Mouse (Mus musculus) neural tube, embryonic 10.5 days (tissue): Measurements from ENCODE around the gene Alox12b.

ENCODE experiments used
- DNase-seq: peaks from one replicate; pipeline ENCODE4 v3.0.0-alpha.2; 2017; ENCODE audit warnings: low spot score; ENCODE audit errors: extremely low spot score

Gene Alox12b

DNA sequence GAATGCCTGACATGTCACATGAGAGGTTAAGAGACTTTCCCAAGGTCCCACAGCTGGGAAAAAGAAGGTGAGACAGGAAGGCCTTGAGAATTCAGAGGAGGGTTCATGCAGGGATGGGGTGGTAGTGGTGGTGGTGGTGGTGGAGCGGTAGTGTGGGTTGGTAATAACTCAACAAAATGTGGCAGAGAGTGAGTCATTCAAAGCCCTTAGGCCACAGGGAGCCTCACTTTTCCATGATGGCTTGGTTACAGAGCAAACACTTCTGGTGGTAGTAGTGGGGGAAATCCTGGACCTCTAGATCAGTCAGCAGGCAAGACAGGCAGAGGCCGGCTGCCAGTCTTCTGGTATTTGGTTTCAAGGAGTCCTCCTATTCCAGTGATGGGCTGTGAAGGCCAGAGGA is 15.8 kb downstream of the Alox12b start:
- no peak for DNase-seq

DNA sequence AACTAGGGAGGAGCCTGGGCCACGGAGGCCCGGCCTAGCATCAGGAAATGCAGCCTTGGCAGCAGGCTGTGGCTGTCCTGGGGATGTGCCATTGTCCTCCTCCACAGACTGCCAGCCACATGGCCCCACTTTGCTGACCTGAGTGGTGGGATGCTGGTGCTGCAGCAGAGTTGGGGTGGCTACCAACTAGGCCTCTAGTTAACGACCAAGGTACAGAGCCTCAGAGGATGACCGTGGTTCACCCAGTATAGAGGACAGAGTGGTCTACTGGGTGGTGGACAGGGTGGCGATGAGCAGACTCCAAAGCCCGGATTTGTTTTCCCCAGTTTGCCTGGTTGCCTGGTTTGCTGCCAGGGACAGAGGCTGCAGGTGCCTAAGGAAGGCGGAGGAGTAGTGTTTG is 17.9 kb downstream of the Alox12b start:
- DNase-seq, result no peak

DNA sequence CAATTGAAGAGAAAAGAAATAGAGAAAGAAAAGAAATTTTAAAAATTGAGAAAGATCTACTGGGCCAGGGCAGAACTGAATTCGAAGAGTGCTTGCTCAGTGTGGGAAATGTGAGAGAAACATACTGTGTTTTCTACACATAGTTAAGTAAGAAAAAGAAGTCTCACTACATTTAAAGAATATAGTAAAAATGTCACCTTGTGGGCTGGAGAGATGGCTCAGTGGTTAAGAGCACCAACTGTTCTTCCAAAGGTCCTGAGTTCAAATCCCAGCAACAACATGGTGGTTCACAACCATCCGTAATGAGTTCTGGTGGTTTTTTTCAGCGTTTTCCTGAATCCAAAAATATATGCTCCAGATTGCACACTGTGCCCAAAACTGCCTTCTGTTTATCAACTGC is 21.7 kb downstream of the Alox12b start:
- DNase-seq, result no peak

DNA sequence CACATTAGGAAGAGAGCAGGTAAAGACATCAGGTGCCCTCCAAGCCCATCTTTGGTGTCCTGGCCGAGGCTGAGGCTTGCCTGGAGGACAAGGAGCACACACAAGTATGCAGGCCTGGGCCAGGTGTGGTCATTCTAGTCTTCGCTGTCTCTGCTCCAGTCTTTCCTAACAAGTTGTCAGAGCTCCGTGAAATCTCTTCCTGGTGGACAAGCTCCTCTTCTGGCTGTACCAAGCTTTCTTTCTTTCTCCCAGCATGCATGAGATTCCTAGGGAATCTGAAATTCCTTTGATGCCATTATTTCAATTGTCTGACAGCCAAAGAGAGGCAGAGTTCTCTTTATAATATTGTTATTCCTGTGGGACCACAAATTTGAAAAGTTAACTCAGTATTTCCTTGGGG is 22.7 kb downstream of the Alox12b start:
- DNase-seq, result no peak

DNA sequence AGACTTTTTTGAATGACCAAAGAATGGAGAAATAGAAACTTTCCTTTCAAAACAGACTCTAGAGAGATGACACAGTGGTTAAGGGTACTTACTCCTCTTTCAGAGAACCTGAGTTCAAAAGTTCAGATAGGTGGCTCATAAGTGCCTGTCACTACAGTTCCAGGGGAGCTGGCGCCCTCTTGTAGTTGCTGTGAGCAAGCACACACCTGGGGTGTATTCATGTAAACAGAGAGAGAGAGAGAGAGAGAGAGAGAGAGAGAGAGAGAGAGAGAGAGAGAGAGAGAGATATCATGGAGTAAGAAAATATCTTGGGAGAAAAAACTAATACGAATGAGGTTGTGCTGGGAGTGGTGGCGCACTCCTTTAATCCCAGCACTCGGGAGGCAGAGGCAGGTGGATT is 23.3 kb downstream of the Alox12b start:
- no peak for DNase-seq

DNA sequence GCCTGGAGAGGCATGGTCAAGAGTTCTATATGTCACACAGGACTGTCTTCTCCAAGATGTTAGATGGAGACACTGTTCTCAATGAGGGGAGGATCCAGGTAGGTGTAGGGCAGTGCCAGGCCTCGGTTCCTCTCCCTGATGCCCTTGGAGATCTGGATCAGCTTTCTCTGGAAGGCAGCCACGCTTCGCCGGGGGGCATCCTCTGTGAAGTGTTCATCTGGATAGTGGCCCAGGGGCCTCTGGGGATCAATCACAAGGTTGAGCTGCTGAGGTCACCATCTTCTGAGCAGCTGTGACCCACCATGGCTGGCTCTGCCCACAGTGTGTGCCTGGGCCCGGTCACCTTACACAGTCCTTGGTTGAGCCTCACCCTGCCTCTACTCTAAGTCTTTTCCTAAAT is 28.2 kb downstream of the Alox12b start:
- no peak for DNase-seq

DNA sequence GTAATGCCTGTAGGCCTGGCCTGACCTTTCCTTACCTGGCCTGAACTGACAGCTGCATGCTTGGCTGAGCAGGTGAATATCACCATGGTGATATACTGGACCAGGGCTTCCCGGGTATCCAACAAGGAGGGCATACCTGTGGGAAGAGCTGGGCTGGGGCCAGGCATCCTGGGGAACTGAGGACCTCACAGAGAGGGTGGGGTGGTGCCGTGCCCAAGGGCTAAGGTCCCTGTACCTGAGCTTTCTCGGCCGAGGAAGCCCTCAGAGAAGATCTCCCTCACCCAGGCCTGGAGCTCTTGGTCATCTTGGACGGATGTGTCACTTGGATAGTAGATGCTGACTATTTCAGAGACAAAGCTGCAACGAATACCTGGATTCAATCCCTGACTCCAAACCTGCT is 29.1 kb downstream of the Alox12b start:
- DNase-seq, result no peak

DNA sequence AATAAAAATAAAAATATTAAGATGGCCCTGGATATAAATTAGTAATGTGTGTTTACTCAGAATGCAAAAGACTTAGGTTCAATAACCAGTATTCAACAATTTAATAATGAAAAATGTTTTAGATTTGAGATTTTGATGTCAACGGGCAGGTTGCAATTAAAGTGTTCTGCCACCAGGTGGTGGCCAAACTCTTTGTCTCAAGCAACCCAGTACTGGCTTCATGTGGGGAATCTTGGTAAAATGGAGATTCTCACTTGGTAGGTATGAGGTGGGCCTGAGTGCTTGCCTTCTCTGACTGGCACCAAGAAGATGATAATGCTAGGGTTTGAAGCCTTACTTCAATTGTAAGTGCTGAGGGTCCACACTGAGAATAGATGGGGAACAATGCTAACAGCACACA is 36.1 kb downstream of the Alox12b start:
- DNase-seq, result no peak

DNA sequence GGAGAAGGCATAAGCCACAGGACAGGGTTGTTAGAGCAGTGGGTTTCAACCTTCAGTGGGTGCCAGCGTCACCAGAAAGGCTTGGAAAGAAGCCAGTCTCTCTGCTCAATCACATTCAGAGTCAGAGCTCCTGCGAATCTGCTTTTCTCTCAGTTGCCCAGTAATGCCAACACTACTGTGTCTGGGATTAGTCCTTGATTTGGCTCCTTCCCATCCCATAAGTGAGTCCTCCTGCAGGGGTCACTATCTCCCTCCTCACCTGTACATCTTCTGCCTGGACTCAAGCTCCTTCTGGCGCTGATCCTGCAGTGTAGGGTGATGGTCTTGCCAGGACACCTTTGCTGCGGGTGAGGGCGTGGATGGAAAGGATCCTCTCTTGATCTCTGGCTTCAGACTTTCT is 40.0 kb downstream of the Alox12b start:
- no peak for DNase-seq

DNA sequence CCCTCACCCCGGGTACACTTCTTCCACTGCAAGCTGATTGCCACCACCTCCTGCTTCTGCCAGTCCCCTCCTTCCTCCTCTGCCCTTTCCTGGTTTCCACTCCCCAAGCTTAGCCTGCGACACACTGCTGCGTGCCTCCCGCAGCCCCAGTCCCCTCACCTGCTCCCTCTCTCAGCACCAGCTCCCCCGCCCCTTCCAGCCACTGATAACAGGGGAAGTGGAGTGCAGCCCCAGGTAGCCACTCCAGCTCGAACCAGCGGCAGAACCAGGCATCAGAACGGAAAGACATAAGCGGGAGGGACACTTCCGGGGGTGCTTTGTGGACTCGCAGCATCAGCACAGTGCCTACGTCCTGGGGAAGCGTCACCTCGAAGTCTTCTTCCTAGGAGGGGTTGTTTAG is 40.4 kb downstream of the Alox12b start:
- DNase-seq, result no peak

DNA sequence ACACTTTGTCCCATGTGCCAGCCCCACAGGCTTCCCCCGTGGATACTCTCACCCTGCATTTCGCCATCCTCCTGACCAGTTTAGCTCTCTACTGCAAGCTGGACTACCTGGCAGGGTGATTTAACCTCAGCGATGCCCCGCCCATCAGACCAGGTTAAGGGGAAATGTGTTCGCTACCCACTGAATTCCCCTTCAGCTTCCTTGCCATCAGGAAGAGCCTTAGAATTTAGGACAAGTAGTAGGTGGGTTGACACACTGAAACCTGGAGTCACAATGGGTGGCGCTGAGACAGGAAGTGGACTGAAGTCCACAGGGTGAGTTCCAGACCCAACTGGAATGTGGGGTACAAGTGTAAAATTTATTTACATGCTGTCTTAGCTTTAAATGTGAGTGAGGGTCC is 41.0 kb downstream of the Alox12b start, which contains the start of gene Alox8:
Gene Alox8 (minus strand): TSS at position 101 of the 400 bp plus-strand sequence.
- no peak for DNase-seq

DNA sequence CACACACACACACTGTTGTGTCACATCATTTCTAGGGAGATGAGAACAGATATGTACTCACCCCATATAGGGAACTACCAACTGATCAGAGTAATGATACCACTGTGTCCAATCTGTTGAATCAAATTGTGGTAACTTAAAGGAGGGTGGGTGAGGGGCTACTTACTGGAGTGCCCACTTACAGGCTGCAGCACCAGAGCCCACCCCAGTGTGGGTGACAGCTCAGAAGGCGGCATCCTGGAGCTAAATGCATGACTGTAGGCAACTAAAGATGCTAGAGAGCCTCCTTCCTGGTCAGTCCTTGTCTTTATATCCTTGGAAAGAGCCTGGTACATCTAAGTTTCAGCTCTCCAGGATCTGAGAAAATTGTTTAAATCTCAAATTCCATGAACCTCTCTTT is 42.5 kb downstream of the Alox12b start:
- no peak for DNase-seq

DNA sequence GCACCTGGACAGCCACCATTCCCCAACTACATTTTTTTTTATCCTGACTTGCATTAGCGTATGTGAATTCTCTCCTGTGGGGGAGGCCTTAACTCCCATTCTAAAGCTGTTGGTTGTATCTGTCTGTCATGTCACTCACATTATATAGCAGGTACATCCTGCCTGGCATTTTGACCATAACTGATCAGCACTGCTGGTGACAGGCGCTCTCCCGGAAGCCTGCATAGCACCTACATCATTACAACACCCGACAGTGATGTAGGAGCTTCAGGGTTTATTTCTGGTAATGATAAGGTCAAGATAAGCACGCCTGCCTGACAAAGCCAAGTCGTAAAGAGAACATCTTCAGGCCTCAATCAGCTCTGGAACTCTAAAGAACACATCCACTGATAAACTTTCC is 43.4 kb downstream of the Alox12b start:
- no peak for DNase-seq

DNA sequence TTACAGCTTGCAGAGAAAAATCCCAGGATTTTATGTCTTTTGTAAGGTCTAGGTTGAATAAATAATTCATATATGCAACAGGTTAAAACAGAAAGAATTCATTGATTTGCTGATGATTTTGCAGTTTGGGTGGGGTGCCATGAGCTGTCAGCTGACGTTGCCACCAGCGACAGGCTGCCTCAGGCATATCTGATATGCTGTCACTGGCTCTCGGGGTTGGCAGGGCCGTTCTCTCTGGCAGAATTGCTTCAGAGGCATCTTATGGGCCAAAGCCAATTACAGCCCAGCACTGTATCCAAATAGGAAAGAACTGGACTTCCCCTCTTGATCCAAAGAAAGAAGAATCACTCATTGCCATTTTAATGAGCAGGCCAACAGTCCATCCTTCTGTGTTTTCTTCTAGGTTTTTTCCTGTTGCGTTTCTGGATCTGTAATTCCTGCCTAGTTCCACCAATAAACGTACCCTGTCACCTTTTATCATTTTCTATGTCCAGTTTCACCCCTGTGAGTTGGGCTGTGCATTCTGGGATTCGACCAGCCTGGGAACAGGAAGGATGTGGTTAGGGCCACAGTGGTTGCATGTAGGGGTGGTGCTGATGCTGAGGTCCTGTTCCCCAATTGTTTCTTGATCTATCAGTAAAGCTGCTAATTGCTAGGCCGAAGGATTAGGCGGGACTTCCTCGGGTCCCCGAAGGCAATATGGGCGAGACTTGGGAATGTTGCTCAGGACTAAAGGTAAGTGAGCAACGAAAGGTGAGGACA is 45.9 kb downstream of the Alox12b start:
- DNase-seq, result no peak

DNA sequence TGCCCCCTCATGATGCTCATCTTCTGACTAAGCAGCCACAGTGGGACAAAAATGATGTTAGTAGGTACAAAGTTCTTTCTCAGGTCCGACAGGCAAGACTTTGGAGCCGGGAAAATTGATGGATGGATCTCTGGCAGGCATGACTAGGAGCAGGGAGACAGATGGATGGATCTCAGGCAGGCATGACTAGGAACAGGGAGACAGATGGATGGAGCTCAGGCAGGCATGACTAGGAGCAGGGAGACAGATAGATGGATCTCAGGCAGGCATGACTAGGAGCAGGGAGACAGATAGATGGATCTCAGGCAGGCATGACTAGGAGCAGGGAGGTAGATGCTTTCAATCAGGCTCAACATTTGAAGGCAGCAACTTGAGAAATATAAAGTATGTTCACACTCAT is 54.6 kb downstream of the Alox12b start:
- DNase-seq, result no peak

DNA sequence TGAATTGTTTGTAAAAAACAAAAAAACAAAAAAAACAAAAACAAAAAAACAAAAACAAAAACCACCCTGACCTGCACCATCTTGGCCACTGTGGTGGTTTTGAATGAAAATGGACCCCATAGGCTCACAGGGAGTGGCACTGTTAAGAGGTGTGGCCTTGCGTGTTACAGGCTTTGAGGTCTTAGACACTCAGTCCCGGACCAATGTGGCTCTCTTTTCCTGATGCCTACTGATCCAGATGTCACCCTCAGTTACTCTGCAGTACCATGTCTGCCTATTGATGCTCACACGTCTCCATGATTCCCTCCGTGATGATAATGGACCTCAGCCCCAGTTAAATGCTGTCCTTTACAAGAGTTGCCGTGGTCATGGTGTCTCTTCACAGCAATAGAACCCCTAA is 60.6 kb downstream of the Alox12b start:
- no peak for DNase-seq

DNA sequence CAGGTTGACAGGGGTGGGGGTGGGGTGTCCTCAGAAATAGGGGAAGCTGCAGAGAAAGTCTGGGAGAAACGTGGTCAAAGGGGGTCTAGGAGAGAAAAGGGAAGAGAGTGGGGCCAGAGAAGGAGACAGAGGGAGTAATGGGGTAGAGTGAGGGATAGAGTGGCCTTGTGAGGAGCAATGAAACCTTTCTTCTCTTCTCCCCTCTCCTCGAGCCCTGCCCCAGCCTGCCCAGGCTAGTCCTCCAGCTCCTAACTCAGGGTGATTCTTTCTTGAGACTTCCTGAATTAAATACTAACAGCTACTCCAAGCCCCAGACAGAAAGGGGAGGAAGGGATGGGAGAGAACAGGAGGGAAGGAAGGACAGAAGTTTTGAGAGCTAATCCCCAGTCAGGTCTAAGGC is 61.9 kb downstream of the Alox12b start:
- no peak for DNase-seq
